Mouse (Mus musculus): ENCODE measurements around the gene Gm37240. TPM values are rescaled to one million over a fixed set of nuclear protein-coding genes. Genes with fewer than 3 reads are reported as not detected.
A peak's percentile ranks its signal among the peaks of the same experiment; 100 is the strongest.

Gene Gm37240
- total RNA-seq, 1 experiment from 2014 or later = 4.2 TPM

GRCm38 (mm10) chr3:85827283-85827682 lies 60.0 kb downstream of the Gm37240 start:
- DNase-seq = no peak

- no peak for DNase-seq
Measured at GRCm38 (mm10) chr3:85820839-85821548, 66.3 kb downstream of the Gm37240 start.

GRCm38 (mm10) chr3:85819319-85819718 lies 68.0 kb downstream of the Gm37240 start:
- DNase-seq = no peak

- no peak for DNase-seq
Measured at GRCm38 (mm10) chr3:85817191-85817590, 70.1 kb downstream of the Gm37240 start, which contains the start of gene Fam160a1. Fam160a1 (minus strand) TSS chr3:85817291.

- DNase-seq = peak; percentile 73
Measured at GRCm38 (mm10) chr3:85814241-85814640, 73.1 kb downstream of the Gm37240 start.

GRCm38 (mm10) chr3:85813101-85814014 lies 74.0 kb downstream of the Gm37240 start:
- peak; percentile 12 for DNase-seq

GRCm38 (mm10) chr3:85812010-85812409 lies 75.3 kb downstream of the Gm37240 start:
- DNase-seq = no peak

- no peak for DNase-seq
Measured at GRCm38 (mm10) chr3:85793166-85793565, 94.2 kb downstream of the Gm37240 start.

- no peak for DNase-seq
Measured at GRCm38 (mm10) chr3:85789748-85790147, 97.6 kb downstream of the Gm37240 start.

- peak; percentile 4 for DNase-seq
Measured at GRCm38 (mm10) chr3:85786501-85786900, 100.8 kb downstream of the Gm37240 start.

- DNase-seq = peak; percentile 16
Measured at GRCm38 (mm10) chr3:85780906-85781305, 106.4 kb downstream of the Gm37240 start.

GRCm38 (mm10) chr3:85780332-85780731 lies 107.0 kb downstream of the Gm37240 start:
- no peak for DNase-seq

- DNase-seq = peak; percentile 44
Measured at GRCm38 (mm10) chr3:85777841-85778240, 109.5 kb downstream of the Gm37240 start.

GRCm38 (mm10) chr3:85777356-85777755 lies 110.0 kb downstream of the Gm37240 start:
- no peak for DNase-seq

GRCm38 (mm10) chr3:85776707-85777106 lies 110.6 kb downstream of the Gm37240 start:
- no peak for DNase-seq

GRCm38 (mm10) chr3:85776126-85776525 lies 111.2 kb downstream of the Gm37240 start:
- DNase-seq = no peak

- peak; percentile 62 for DNase-seq
Measured at GRCm38 (mm10) chr3:85773886-85774285, 113.4 kb downstream of the Gm37240 start.

GRCm38 (mm10) chr3:85773425-85773824 lies 113.9 kb downstream of the Gm37240 start:
- DNase-seq = peak; percentile 22

- DNase-seq = no peak
Measured at GRCm38 (mm10) chr3:85764937-85765337, 122.4 kb downstream of the Gm37240 start.

- no peak for DNase-seq
Measured at GRCm38 (mm10) chr3:85764008-85764834, 123.1 kb downstream of the Gm37240 start.

GRCm38 (mm10) chr3:85757944-85758343 lies 129.4 kb downstream of the Gm37240 start:
- no peak for DNase-seq

GRCm38 (mm10) chr3:85757435-85757834 lies 129.9 kb downstream of the Gm37240 start:
- DNase-seq = no peak

Data from adrenal gland, postnatal 14 days (tissue).